Mouse (Mus musculus): ENCODE results near the gene Rap1b. TPM values are rescaled to one million over a fixed set of nuclear protein-coding genes. Genes with fewer than 3 reads are reported as not detected.
A peak's percentile ranks its signal among the peaks of the same experiment; 100 is the strongest.

Rap1b gene
- polyA plus RNA-seq, 1 experiment: not detected

DNA sequence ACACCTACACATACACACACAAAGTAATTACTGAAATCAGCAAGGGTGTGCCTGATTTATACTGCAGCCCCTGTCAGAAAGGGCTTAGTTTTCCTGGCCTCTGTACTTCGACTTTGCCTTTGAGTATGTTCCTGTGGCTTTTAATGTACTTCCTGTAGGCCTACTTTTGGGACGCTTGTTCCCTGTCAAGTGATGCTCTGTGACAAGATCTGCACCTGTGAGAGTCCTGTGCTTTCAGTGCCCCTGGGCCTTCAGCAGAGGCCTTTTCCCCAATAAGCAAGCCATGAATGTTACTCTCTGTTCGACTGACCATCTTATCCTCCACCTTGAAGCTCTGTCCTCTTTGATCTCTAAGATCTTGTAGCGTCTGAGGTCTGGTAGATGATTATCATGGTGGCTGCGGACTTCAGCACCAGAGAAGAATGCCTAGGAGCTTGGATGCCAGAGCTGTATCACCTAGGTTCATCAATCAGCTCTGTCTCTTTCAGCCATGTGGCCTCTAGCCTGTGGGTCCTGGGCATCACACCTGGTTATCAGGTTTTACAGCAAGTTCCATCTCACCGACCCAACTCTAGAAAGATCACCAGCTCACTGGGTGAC is 47.3 kb downstream of the Rap1b start:
- WGBS: 85% methylated on average over 6 of the region's 6 CpGs
- no peak for TF ChIP-seq POLR2A (IDR thresholded peaks at IDR 0.05; ENCODE audit: insufficient read depth, low read depth, low read length)
- TF ChIP-seq CTCF (IDR thresholded peaks at IDR 0.05; ENCODE audit: insufficient read depth, low read depth, low read length): no peak
- H3K4me1 ChIP-seq (ENCODE audit: control insufficient read depth, insufficient read depth, low read length): no peaks in the 10 kb centered on the region
- no peak overlapping the region for H3K27ac ChIP-seq (ENCODE audit: insufficient read depth, low read depth, low read length)
- H3K4me3 ChIP-seq (ENCODE audit: insufficient read depth, low read depth, low read length): no peak overlapping the region

DNA sequence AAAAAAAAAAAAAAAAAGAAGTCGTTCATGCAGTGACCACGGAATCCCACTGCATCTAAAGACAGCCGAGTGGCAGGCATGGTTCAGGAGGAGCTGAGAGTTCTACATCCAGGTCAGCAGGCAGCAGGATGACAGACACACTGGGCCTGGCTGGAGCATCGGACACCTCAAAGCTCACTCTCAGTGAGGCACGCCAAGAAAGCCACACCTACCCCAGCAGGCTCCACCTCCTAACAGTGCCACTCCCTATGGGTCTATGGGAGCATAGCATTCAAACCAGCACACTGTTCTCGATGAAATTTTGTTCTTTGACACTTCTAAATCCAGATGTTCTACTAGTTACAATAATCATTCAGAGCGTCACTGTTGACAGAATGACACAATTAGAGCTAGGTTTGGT is 48.2 kb downstream of the Rap1b start:
- TF ChIP-seq CTCF (IDR thresholded peaks at IDR 0.05; ENCODE audit: insufficient read depth, low read depth, low read length) (no peak), POLR2A (IDR thresholded peaks at IDR 0.05; ENCODE audit: insufficient read depth, low read depth, low read length) (no peak)
- Histone ChIP-seq H3K4me3 (ENCODE audit: insufficient read depth, low read depth, low read length) (no peak overlapping the region), H3K27ac (ENCODE audit: insufficient read depth, low read depth, low read length) (no peak overlapping the region), H3K4me1 (ENCODE audit: control insufficient read depth, insufficient read depth, low read length) (no peaks in the 10 kb centered on the region)
- WGBS: 76% methylated on average over 7 of the region's 7 CpGs

DNA sequence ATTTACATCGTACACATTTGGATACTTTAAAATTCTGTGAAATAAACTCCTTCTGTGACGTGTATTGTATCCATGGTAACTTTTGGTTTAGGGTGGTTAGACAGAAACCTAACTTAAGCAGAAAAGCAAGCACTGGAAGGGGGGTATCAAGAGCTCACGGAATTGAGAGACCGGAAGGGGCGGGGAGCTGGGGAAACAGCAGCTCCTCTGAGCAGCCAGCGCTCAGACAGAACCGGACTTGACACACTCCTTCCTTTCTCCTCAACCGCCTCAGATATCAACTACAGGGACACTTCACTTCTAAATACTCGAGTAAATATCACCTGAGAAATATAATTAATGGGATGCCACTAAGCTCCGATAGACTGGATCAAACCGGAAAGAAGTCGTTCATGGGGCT is 48.7 kb downstream of the Rap1b start:
- Histone ChIP-seq H3K4me1 (ENCODE audit: control insufficient read depth, insufficient read depth, low read length) (no peaks in the 10 kb centered on the region), H3K27ac (ENCODE audit: insufficient read depth, low read depth, low read length) (no peak overlapping the region), H3K4me3 (ENCODE audit: insufficient read depth, low read depth, low read length) (no peak overlapping the region)
- no peak for TF ChIP-seq POLR2A (IDR thresholded peaks at IDR 0.05; ENCODE audit: insufficient read depth, low read depth, low read length)
- TF ChIP-seq CTCF (IDR thresholded peaks at IDR 0.05; ENCODE audit: insufficient read depth, low read depth, low read length): no peak
- 89% methylated on average over 12 of the region's 12 CpGs for WGBS

DNA sequence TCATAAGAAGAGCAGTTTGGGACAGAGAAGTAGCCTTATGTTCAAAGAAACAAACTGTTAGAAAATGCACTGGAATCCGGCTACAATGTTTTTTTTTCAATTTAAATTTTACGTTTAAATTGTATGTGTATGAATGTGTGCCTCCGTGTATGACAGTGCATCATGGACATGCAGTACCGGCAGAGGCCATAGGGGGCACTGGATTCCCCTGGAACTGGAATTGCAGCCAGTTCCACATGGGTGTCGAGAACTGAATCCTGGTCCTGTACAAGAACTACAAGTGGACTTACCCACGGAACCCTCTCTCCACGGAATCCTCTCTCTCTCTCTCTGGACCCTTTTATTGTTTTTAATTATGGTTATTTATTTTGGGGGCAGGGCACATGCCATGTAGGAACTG is 49.7 kb downstream of the Rap1b start:
- TF ChIP-seq POLR2A (IDR thresholded peaks at IDR 0.05; ENCODE audit: insufficient read depth, low read depth, low read length) (no peak), CTCF (IDR thresholded peaks at IDR 0.05; ENCODE audit: insufficient read depth, low read depth, low read length) (no peak)
- H3K27ac ChIP-seq (ENCODE audit: insufficient read depth, low read depth, low read length): no peak overlapping the region
- 95% methylated on average over 7 of the region's 7 CpGs for WGBS
- no peak overlapping the region for H3K4me3 ChIP-seq (ENCODE audit: insufficient read depth, low read depth, low read length)
- H3K4me1 ChIP-seq (ENCODE audit: control insufficient read depth, insufficient read depth, low read length): no peaks in the 10 kb centered on the region

DNA sequence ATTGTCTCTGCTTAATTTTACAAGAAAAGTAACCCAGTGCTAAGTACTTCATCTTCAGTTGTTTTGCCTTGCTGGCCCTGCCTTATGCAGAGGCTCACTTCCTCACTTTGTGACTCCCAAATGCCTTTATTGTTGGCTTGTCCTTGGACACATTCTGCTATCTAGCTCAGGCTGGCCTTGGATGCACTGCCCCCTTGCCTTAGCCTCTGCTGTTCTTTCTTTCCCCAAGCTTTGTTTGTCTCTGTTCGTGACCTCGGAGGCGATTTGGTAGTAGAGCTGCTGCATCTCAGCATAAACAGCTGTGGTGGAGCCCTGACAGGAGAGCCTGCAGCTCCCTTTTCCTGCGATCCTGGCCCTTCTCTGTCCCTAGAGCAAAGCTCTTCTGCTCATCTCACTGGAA is 50.6 kb downstream of the Rap1b start:
- Histone ChIP-seq H3K4me1 (ENCODE audit: control insufficient read depth, insufficient read depth, low read length) (no peaks in the 10 kb centered on the region), H3K4me3 (ENCODE audit: insufficient read depth, low read depth, low read length) (no peak overlapping the region), H3K27ac (ENCODE audit: insufficient read depth, low read depth, low read length) (no peak overlapping the region)
- TF ChIP-seq CTCF (IDR thresholded peaks at IDR 0.05; ENCODE audit: insufficient read depth, low read depth, low read length) (no peak), POLR2A (IDR thresholded peaks at IDR 0.05; ENCODE audit: insufficient read depth, low read depth, low read length) (no peak)
- WGBS: 69% methylated on average over 4 of the region's 4 CpGs

DNA sequence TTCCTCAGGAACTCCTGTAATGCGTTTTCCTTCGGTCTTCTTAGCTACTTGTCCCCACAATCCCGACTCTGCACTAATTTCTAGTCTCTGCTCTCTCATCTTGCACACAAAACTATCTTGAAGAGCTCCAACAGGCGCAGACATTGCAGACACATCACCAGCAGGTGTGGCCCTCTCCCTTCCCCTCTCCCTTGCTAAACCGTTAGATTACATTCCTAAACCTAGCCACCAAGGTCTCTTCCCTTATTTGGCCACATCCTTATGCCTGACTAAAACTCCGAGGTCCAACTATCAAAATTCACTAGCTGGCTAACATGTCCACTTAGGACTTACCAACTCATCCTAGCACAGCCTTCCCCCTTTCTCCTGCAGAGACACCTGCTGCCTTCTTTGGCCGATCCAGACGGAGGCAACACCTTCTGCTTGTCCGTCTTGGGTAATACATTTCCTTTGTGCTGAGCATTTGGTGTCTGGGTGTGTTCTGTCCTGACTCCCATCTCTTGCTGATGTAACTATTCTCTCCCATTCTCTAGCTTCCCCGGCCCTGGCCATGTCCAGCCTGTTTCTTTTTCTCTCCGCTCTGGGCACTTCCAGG is 52.3 kb downstream of the Rap1b start:
- TF ChIP-seq POLR2A (IDR thresholded peaks at IDR 0.05; ENCODE audit: insufficient read depth, low read depth, low read length) (no peak), CTCF (IDR thresholded peaks at IDR 0.05; ENCODE audit: insufficient read depth, low read depth, low read length) (no peak)
- 73% methylated on average over 11 of the region's 11 CpGs for WGBS
- H3K27ac ChIP-seq (ENCODE audit: insufficient read depth, low read depth, low read length): no peak overlapping the region
- H3K4me1 ChIP-seq (ENCODE audit: control insufficient read depth, insufficient read depth, low read length): no peaks in the 10 kb centered on the region
- no peak overlapping the region for H3K4me3 ChIP-seq (ENCODE audit: insufficient read depth, low read depth, low read length)

DNA sequence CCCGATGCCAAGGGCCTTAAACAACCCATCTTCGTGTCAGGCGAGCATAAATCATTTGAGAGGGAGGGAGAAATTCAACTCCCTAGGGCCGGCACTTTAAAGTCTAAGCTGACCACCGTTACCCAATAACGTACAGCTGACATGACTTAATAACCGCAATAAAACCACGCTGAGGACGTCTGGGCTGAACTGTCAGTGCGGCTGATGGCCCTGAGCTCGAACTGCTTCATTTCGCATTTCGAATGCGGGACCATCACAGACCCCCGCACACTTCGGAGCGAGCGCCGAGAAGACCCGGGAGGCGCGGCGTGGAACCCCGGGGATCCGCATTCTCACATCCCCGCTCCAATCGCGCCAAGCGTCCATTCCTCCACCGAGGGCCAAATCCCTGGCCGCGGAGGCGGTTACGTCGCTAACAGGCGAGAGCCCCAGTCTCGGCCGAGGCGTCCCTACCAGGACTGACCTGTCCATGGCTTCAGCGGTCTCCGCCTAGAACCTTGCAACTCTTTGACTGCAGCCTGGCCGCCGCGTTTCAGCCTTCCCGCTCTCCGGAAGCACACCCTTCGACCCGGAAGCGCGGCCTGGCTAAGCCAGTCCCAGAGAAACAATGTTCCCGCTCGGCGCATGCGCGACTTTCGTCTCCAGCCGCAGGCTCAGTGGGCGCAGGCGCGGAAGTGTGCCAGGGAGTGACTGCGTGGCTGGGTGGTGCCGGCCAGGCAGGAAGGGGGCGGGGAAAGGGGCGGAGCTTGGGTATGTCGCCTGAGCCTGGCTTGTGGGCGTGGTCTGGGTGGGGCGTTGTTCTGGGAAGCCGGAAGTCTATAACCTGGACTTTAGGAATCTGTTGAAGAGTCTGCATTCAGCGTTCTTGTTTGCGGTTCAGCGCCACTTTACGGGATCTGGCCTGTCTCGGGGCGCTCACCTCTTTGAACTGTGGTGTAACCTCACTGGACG is 53.4 kb downstream of the Rap1b start, which contains the start of gene Nup107:
TSS of gene Nup107 (minus strand) at position 565 of the 951 bp plus-strand sequence.
- WGBS: under 1% methylated on average over 75 of the region's 75 CpGs
- Histone ChIP-seq H3K4me1 (ENCODE audit: control insufficient read depth, insufficient read depth, low read length) (no peaks in the 10 kb centered on the region), H3K27ac (ENCODE audit: insufficient read depth, low read depth, low read length) (peak within 1 kb of the TSS; percentile 43; the same call in 1 of the 2 replicates), H3K4me3 (ENCODE audit: insufficient read depth, low read depth, low read length) (peak within 1 kb of the TSS; percentile 71)
- 0 out of 2 replicates have a peak, but pooled peaks have one; percentile 29 for TF ChIP-seq POLR2A (IDR thresholded peaks at IDR 0.05; ENCODE audit: insufficient read depth, low read depth, low read length)
- 0 out of 2 replicates have a peak, but pooled peaks have one; percentile 12 for TF ChIP-seq CTCF (IDR thresholded peaks at IDR 0.05; ENCODE audit: insufficient read depth, low read depth, low read length)

DNA sequence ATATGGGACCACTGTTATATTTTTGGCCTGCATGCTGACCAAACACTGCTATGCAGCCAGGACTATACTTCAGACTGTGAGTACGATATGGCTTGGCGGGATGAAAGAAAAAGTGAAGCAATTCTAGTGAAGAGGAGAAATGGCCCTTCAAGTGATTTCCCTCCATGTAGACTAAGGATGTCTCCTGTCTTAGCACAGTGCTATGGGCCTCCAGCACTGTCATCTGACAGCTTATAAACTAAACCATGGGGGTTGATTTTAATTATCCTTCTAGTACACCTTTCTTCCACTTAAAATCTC is 54.7 kb downstream of the Rap1b start:
- WGBS: 97% methylated on average over 2 of the region's 2 CpGs
- Histone ChIP-seq H3K4me3 (ENCODE audit: insufficient read depth, low read depth, low read length) (no peak overlapping the region), H3K4me1 (ENCODE audit: control insufficient read depth, insufficient read depth, low read length) (no peaks in the 10 kb centered on the region), H3K27ac (ENCODE audit: insufficient read depth, low read depth, low read length) (no peak overlapping the region)
- TF ChIP-seq POLR2A (IDR thresholded peaks at IDR 0.05; ENCODE audit: insufficient read depth, low read depth, low read length) (no peak), CTCF (IDR thresholded peaks at IDR 0.05; ENCODE audit: insufficient read depth, low read depth, low read length) (no peak)

Measured in olfactory bulb, adult 2 months (tissue).